Mouse (Mus musculus): Measurements from ENCODE around the gene Pno1. TPM values are rescaled to one million over a fixed set of nuclear protein-coding genes. Genes with fewer than 3 reads are reported as not detected.
"Not testable (repeated sequence)": the region's sequence is repeated elsewhere in the genome, so short reads cannot be mapped to it uniquely, and the experiment has no call there.

Pno1 gene
- 45.2 and 55.1 TPM in 2 replicates for polyA plus RNA-seq (2015; fragmentation: Nextera tagmentation; extraction: Ambion mirVana)

- WGBS: 0% methylated on average over 61 of the region's 65 CpGs
- Histone ChIP-seq H3K4me3 (ENCODE audit: low read length) (peak within 1 kb of the TSS; percentile 99), H3K9me3 (ENCODE audit: control insufficient read depth, low read length) (no peaks in the 10 kb centered on the region), H3K27ac (ENCODE audit: low read depth, low read length) (peak within 1 kb of the TSS; percentile 91), H3K4me1 (ENCODE audit: control insufficient read depth, insufficient read depth, low read depth, low read length) (peaks cover 23% of the 10 kb centered on the region), H3K36me3 (ENCODE audit: control insufficient read depth, insufficient read depth, low read length) (peaks cover 6% of the 10 kb centered on the region; the same call in 1 of the 2 replicates), H3K27me3 (replicated peaks; ENCODE audit: control insufficient read depth, insufficient read depth, low read length) (no peaks in the 10 kb centered on the region), H3K4me2 (ENCODE audit: low read length) (peak within 1 kb of the TSS; percentile 85), H3K9ac (ENCODE audit: low read depth, low read length) (peak within 1 kb of the TSS; percentile 89)
- ATAC-seq: peak; percentile 99
These were observed at the start of gene Pno1 for GRCm38 (mm10) chr11:17211258-17212140. TSS of gene Pno1 (minus strand) at chr11:17211568.

GRCm38 (mm10) chr11:17257861-17258260 is 46.5 kb upstream of the Pno1 start:
- Histone ChIP-seq H3K27ac (ENCODE audit: low read depth, low read length) (peak overlapping the region; percentile 92), H3K9ac (ENCODE audit: low read depth, low read length) (peak overlapping the region; percentile 91), H3K4me2 (ENCODE audit: low read length) (peak overlapping the region; percentile 74), H3K27me3 (replicated peaks; ENCODE audit: control insufficient read depth, insufficient read depth, low read length) (no peaks in the 10 kb centered on the region), H3K9me3 (ENCODE audit: control insufficient read depth, low read length) (no peaks in the 10 kb centered on the region), H3K36me3 (ENCODE audit: control insufficient read depth, insufficient read depth, low read length) (no peaks in the 10 kb centered on the region), H3K4me3 (ENCODE audit: low read length) (peak overlapping the region; percentile 89), H3K4me1 (ENCODE audit: control insufficient read depth, insufficient read depth, low read depth, low read length) (peaks cover 10% of the 10 kb centered on the region)
- ATAC-seq: no peak
- under 1% methylated on average over 17 of the region's 17 CpGs for WGBS

- WGBS: under 1% methylated on average over 28 of the region's 33 CpGs
- H3K4me1 ChIP-seq (ENCODE audit: control insufficient read depth, insufficient read depth, low read depth, low read length): peaks cover 10% of the 10 kb centered on the region
- H3K4me2 ChIP-seq (ENCODE audit: low read length): peak within 1 kb of the TSS; percentile 74
- peak within 1 kb of the TSS; percentile 92 for H3K27ac ChIP-seq (ENCODE audit: low read depth, low read length)
- H3K36me3 ChIP-seq (ENCODE audit: control insufficient read depth, insufficient read depth, low read length): no peaks in the 10 kb centered on the region
- peak within 1 kb of the TSS; percentile 91 for H3K9ac ChIP-seq (ENCODE audit: low read depth, low read length)
- H3K27me3 ChIP-seq (replicated peaks; ENCODE audit: control insufficient read depth, insufficient read depth, low read length): no peaks in the 10 kb centered on the region
- peak; percentile 95 for ATAC-seq
- peak within 1 kb of the TSS; percentile 89 for H3K4me3 ChIP-seq (ENCODE audit: low read length)
- no peaks in the 10 kb centered on the region for H3K9me3 ChIP-seq (ENCODE audit: control insufficient read depth, low read length)
These were observed 46.1 kb upstream of the Pno1 start, which contains the start of gene C1d for GRCm38 (mm10) chr11:17257443-17257842. TSS of gene C1d (plus strand) at chr11:17257579.

- Histone ChIP-seq H3K4me3 (ENCODE audit: low read length) (peak overlapping the region; percentile 89), H3K9ac (ENCODE audit: low read depth, low read length) (peak overlapping the region; percentile 91), H3K27ac (ENCODE audit: low read depth, low read length) (peak overlapping the region; percentile 12; the same call in 1 of the 2 replicates), H3K36me3 (ENCODE audit: control insufficient read depth, insufficient read depth, low read length) (no peaks in the 10 kb centered on the region), H3K4me2 (ENCODE audit: low read length) (peak overlapping the region; percentile 74), H3K9me3 (ENCODE audit: control insufficient read depth, low read length) (no peaks in the 10 kb centered on the region), H3K27me3 (replicated peaks; ENCODE audit: control insufficient read depth, insufficient read depth, low read length) (no peaks in the 10 kb centered on the region), H3K4me1 (ENCODE audit: control insufficient read depth, insufficient read depth, low read depth, low read length) (peaks cover 10% of the 10 kb centered on the region)
- ATAC-seq: peak; percentile 77
- 61% methylated on average over 8 of the region's 8 CpGs for WGBS
These were observed 45.5 kb upstream of the Pno1 start for GRCm38 (mm10) chr11:17256813-17257365.

GRCm38 (mm10) chr11:17248715-17249114 is 37.3 kb upstream of the Pno1 start:
- Histone ChIP-seq H3K27me3 (replicated peaks; ENCODE audit: control insufficient read depth, insufficient read depth, low read length) (no peaks in the 10 kb centered on the region), H3K4me1 (ENCODE audit: control insufficient read depth, insufficient read depth, low read depth, low read length) (no peaks in the 10 kb centered on the region), H3K9ac (ENCODE audit: low read depth, low read length) (no peak overlapping the region), H3K4me2 (ENCODE audit: low read length) (no peak overlapping the region), H3K36me3 (ENCODE audit: control insufficient read depth, insufficient read depth, low read length) (no peaks in the 10 kb centered on the region), H3K4me3 (ENCODE audit: low read length) (no peak overlapping the region), H3K27ac (ENCODE audit: low read depth, low read length) (no peak overlapping the region), H3K9me3 (ENCODE audit: control insufficient read depth, low read length) (no peaks in the 10 kb centered on the region)
- no peak for ATAC-seq

- not testable (repeated sequence) for H3K9me3 ChIP-seq (ENCODE audit: control insufficient read depth, low read length); H3K27me3 ChIP-seq (replicated peaks; ENCODE audit: control insufficient read depth, insufficient read depth, low read length); H3K4me3 ChIP-seq (ENCODE audit: low read length); ATAC-seq; H3K27ac ChIP-seq (ENCODE audit: low read depth, low read length); H3K4me2 ChIP-seq (ENCODE audit: low read length); H3K4me1 ChIP-seq (ENCODE audit: control insufficient read depth, insufficient read depth, low read depth, low read length); H3K9ac ChIP-seq (ENCODE audit: low read depth, low read length); H3K36me3 ChIP-seq (ENCODE audit: control insufficient read depth, insufficient read depth, low read length)
- WGBS: 95% methylated on average over 5 of the region's 5 CpGs
These were observed 27.2 kb upstream of the Pno1 start for GRCm38 (mm10) chr11:17238598-17238997.

- 80% methylated on average over 5 of the region's 5 CpGs for WGBS
- no peak overlapping the region for H3K4me3 ChIP-seq (ENCODE audit: low read length)
These were observed 25.2 kb upstream of the Pno1 start for GRCm38 (mm10) chr11:17236449-17237037.

GRCm38 (mm10) chr11:17232792-17233191 is 21.4 kb upstream of the Pno1 start:
- Histone ChIP-seq H3K4me3 (ENCODE audit: low read length) (no peak overlapping the region), H3K4me2 (ENCODE audit: low read length) (no peak overlapping the region), H3K9ac (ENCODE audit: low read depth, low read length) (no peak overlapping the region), H3K9me3 (ENCODE audit: control insufficient read depth, low read length) (no peaks in the 10 kb centered on the region), H3K27me3 (replicated peaks; ENCODE audit: control insufficient read depth, insufficient read depth, low read length) (no peaks in the 10 kb centered on the region), H3K27ac (ENCODE audit: low read depth, low read length) (no peak overlapping the region), H3K36me3 (ENCODE audit: control insufficient read depth, insufficient read depth, low read length) (peaks cover 11% of the 10 kb centered on the region), H3K4me1 (ENCODE audit: control insufficient read depth, insufficient read depth, low read depth, low read length) (no peaks in the 10 kb centered on the region)
- 82% methylated on average over 5 of the region's 5 CpGs for WGBS
- no peak for ATAC-seq

More at GRCm38 (mm10) chr11:17236449-17237037, 25.2 kb upstream of the Pno1 start:
- Histone ChIP-seq H3K9me3 (ENCODE audit: control insufficient read depth, low read length) (no peaks in the 10 kb centered on the region), H3K9ac (ENCODE audit: low read depth, low read length) (no peak overlapping the region), H3K4me1 (ENCODE audit: control insufficient read depth, insufficient read depth, low read depth, low read length) (no peaks in the 10 kb centered on the region), H3K27me3 (replicated peaks; ENCODE audit: control insufficient read depth, insufficient read depth, low read length) (no peaks in the 10 kb centered on the region), H3K36me3 (ENCODE audit: control insufficient read depth, insufficient read depth, low read length) (peaks cover 7% of the 10 kb centered on the region; the same call in 1 of the 2 replicates), H3K4me2 (ENCODE audit: low read length) (no peak overlapping the region), H3K27ac (ENCODE audit: low read depth, low read length) (no peak overlapping the region)
- no peak for ATAC-seq

- no peak overlapping the region for H3K9ac ChIP-seq (ENCODE audit: low read depth, low read length)
- no peak overlapping the region for H3K27ac ChIP-seq (ENCODE audit: low read depth, low read length)
- H3K27me3 ChIP-seq (replicated peaks; ENCODE audit: control insufficient read depth, insufficient read depth, low read length): no peaks in the 10 kb centered on the region
- ATAC-seq: no peak
- H3K36me3 ChIP-seq (ENCODE audit: control insufficient read depth, insufficient read depth, low read length): peaks cover 8% of the 10 kb centered on the region
- H3K9me3 ChIP-seq (ENCODE audit: control insufficient read depth, low read length): no peaks in the 10 kb centered on the region
- 97% methylated on average over 8 of the region's 8 CpGs for WGBS
- H3K4me3 ChIP-seq (ENCODE audit: low read length): no peak overlapping the region
- H3K4me2 ChIP-seq (ENCODE audit: low read length): no peak overlapping the region
- H3K4me1 ChIP-seq (ENCODE audit: control insufficient read depth, insufficient read depth, low read depth, low read length): no peaks in the 10 kb centered on the region
These were observed 9.8 kb upstream of the Pno1 start for GRCm38 (mm10) chr11:17221126-17221525.

Data from hindbrain, embryonic 16.5 days (tissue).